Mouse (Mus musculus): Measurements from ENCODE around the gene Capn2.

Gene Capn2

GRCm38 (mm10) chr1:182523692-182524091, 6.3 kb upstream of the Capn2 start:
- no peak for DNase-seq

GRCm38 (mm10) chr1:182522961-182523360, 5.6 kb upstream of the Capn2 start:
- no peak for DNase-seq

- no peak for DNase-seq
These were observed 3.6 kb upstream of the Capn2 start for GRCm38 (mm10) chr1:182520938-182521500.

DNA sequence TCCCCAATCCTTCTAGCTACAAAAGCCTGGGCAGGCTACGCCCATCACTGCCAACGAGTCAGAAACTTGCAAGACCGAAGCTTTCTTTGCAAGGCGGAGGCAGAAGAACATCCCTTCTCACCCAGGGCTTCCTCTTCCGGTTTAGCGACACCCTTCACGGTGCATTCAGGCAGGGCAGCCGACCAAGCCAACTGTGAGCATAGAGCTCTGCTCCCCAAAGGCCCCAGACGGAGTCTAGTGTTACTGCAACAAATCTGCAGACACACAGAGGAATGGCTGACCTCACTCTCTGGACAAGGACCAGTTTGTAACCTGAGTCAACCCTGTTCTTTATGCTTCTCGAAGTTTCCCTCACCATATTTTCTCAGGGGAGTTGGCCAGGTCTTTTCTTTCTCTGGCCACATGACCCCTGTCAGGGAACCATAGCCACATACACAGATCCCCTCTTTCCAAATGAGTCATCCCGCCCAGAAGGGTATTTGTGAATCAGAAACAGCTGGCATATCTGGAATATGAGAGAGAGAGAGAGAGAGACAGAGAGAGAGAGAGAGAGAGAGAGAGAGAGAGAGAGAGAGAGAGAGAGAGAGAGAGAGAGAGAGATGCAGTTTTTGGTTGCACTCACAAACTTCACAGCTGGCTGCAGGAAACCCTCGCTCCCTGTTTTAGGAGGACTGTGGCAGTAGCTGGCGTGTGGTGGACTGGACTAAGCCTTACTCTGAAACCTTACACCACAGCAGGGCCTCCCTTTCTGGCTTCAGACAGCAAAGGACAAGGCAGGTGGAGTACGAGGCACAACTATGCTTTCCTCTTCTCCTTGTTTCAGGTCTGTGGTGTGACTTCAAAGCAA, 2.9 kb upstream of the Capn2 start:
- DNase-seq: peak; percentile 68

DNA sequence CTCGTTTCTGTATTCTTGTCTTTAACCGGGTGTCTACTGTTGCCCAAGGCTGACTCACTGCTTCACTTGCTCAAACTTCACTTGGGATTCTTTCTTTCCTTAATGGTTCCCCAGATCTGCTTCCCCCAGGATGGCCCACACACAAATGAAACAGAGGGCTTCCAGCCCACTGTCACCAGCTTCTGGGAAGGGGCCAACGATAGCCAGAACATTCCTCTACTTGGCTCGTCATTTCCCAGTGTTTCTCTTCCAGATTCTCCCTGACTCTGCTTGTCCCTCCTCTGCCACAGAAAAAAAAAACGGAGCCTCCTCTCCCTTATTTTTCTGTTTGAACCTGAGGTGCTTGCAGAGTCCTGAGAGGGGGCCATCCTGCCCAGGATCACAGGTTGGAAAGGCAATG, 1.9 kb upstream of the Capn2 start:
- DNase-seq: no peak

DNA sequence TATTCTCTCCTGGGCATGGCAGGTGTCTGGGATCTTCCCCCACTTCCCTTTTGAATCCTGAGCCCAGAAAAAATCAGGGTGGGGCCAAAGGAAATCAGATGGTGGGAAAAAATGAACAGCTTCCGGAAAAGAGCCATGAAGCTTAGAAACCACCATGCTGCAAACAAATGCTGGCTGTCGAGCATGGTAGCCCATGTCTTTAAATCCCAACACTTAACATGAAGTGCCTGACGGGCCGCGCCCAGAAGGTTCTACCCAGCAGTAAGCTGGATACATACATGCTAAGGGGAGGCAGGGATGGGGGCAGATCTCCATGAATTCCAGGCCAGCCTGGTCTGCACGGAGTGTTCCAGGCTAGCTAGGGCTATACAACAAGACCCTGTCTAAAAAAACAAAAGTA, 1.4 kb upstream of the Capn2 start:
- no peak for DNase-seq

- DNase-seq: no peak
These were observed 804 bp upstream of the Capn2 start for GRCm38 (mm10) chr1:182518143-182518680.

- no peak for DNase-seq
These were observed 236 bp upstream of the Capn2 start for GRCm38 (mm10) chr1:182517677-182518011.

- DNase-seq: no peak
These were observed 2.4 kb downstream of the Capn2 start for GRCm38 (mm10) chr1:182514803-182515590.

DNA sequence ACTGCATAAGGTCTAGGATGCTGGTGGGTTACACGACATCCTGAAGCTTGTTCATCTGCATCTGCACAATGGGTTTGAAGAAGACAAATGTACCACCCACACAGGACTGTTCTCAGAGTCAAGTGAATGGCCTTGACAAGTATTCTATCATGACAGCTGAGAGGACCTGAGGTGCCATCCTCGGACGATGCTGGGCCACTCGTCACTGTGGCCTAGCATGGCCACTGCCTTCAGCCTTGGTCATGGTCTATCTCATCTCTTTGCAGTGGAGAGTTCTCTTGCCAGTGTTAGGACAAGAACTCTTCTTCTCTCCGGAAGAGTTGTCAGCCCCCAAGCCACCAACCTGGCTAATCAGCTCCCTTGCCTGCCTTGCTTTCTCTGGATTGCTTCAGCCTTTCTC, 3.7 kb downstream of the Capn2 start:
- DNase-seq: no peak

- no peak for DNase-seq
These were observed 4.5 kb downstream of the Capn2 start for GRCm38 (mm10) chr1:182512901-182513410.

DNA sequence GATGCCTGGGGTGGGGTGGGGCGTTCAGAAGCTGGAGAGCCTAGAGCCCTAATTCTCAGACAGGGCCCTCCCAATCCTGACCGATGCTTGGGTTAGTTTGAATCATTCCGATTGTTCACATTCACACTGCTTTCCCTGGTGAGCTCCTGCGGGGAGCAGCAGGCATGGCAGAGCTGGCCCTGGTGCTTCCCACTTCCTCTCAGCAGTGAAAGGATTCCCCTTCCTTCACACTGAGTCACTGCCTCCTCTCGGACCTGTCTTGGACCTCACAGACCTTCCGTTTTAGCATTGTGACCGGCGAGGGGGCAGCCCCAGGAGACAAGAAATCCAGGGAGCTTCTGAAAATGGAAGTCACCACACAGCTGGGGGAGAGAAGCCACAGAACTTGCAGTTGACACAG, 5.6 kb downstream of the Capn2 start:
- DNase-seq: no peak

GRCm38 (mm10) chr1:182511073-182511472, 6.3 kb downstream of the Capn2 start:
- no peak for DNase-seq

DNA sequence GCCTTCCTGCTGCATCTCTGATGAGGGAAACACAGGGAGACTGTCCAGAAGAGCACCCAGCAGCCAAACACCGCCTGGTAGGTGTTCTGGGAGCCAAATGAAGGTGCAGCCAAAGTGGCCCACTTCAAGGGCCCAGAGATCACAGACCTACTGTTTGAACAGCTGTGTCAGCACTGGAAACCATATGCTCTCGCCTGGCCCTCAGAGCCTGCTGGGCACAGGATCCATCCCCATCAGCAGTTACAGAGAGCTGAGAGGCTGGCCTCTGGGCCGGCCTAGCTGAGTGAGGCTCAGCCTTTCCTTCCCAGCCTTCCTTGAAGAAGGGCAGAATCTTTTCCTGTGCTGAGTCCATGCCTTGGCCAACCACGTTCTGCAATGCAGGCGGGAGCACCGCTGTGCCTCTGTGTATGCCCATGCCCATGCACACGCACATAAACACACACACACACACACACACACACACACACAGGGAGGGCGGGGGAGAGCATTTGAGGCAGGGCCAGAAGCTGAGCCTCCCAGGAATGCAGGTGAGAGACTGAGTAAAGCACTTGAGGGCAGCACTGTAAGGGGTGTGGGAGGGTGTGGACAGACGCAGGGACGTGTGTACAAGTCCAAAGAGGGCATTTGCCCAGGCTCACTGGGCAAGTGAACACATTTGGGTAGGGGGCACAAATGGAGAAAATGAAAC, 8.2 kb downstream of the Capn2 start:
- no peak for DNase-seq

- DNase-seq: no peak
These were observed 11.0 kb downstream of the Capn2 start for GRCm38 (mm10) chr1:182506229-182506986.

GRCm38 (mm10) chr1:182505291-182505690, 12.1 kb downstream of the Capn2 start:
- DNase-seq: no peak

GRCm38 (mm10) chr1:182504223-182504622, 13.2 kb downstream of the Capn2 start:
- peak; percentile 55 for DNase-seq

- no peak for DNase-seq
These were observed 14.1 kb downstream of the Capn2 start for GRCm38 (mm10) chr1:182503206-182503900.

DNA sequence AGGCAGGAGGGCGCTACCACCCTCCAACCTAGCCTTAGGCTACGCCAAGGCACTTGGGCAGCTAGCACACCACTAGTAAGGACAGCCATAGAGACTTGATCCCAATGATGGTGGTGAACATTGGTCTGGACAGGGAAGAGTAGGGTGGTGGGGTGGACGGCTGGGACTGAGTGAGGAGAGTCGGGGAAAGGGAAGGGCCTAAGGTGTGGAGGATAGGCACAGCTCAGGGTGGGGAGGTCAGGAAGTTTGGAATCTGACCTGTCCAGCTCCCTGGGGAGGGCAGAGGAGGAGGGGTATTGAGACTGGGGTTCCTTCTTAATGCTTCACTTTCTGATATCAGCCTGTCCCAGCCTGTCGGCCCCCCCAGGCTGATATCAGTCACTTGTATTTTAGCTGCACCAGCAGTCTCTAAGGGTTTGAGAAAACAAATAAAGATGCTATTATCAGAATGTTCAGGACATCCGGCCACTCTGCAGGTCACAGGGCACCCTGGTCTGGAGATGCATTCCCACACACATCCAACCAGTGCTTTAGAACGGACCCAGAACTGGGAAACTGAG, 14.8 kb downstream of the Capn2 start:
- DNase-seq: no peak

GRCm38 (mm10) chr1:182501815-182502405, 15.5 kb downstream of the Capn2 start:
- DNase-seq: no peak

- no peak for DNase-seq
These were observed 16.6 kb downstream of the Capn2 start for GRCm38 (mm10) chr1:182500843-182501242.
